Mouse (Mus musculus) ES-E14 (cell line): ENCODE data around the gene Ablim1.

Source experiments
- CHD2 ChIP-seq: IDR thresholded peaks from 2 replicates; pipeline ENCODE4 v1.6.1; 2014; ENCODE audit warnings: mild to moderate bottlenecking, low read depth, low read length, inconsistent platforms
- MAFK ChIP-seq: IDR thresholded peaks from 2 replicates; pipeline ENCODE4 v1.6.1; 2014; ENCODE audit warnings: mild to moderate bottlenecking, low read depth, low read length, inconsistent platforms; ENCODE audit not compliant: insufficient read depth

- TF ChIP-seq CHD2 (no peak), MAFK (no peak)
These were observed 41.7 kb downstream of the Ablim1 start for GRCm38 (mm10) chr19:57272824-57273613.
